Comparison of ENCODE assay signal across 11 mouse cellular contexts in the genomic region with DNA sequence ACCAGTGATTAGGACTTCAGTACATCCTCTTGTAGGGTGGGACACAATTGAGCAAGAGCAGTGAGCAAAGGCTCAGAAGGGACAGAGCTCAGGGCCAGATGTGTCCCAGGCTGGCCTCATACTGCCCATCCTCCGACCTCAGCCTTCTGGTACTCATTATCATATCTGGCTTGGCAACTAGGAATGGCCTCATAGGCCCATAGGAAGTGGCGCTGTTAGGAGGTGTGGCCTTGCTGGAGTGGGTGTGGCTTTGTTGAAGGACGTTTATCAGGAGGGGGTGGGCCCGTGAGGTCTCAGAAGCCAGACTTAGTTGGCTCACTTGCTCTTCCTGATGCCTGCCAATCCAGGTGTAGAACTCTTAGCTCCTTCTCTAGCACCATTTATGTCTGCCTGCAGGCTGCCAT. TPM values are rescaled to one million over a fixed set of nuclear protein-coding genes. Genes with fewer than 3 reads are reported as not detected.
DNase-seq lines count a peak whose midpoint lies in the region; ATAC-seq and TF ChIP-seq lines count a peak whose summit lies in the region.
"Had no signal": no experiment of that assay in that cellular context is flagged by ENCODE, and none has a peak within 500 bp of the region (broad histone marks: within the 10 kb centered on the region; RNA-seq: fewer than 3 reads in every experiment).

No protein-coding gene starts in this region.

- no peak overlapping the region for H3K27ac ChIP-seq in liver, embryonic 13.5 days
- peak overlapping the region; percentile 100 for H3K27ac ChIP-seq in small intestine, adult 2 months (ENCODE audit: insufficient read depth, low read depth, low read length)
- no peak overlapping the region for H3K27ac ChIP-seq in midbrain, embryonic 14.5 days (replicated peaks; ENCODE audit: low read depth, low read length)
- H3K27ac ChIP-seq: forebrain, embryonic 12.5 days; hindbrain, embryonic 15.5 days; stomach, embryonic 15.5 days had no signal

- H3K4me3 ChIP-seq in liver, embryonic 13.5 days (replicated peaks), result no peak overlapping the region
- H3K4me3 ChIP-seq in small intestine, adult 2 months (ENCODE audit: low read depth, low read length), result no peak overlapping the region; the same call in 1 of the 2 replicates
- no peak overlapping the region for H3K4me3 ChIP-seq in midbrain, embryonic 14.5 days (replicated peaks; ENCODE audit: low read depth, low read length)
- H3K4me3 ChIP-seq: forebrain, embryonic 12.5 days; hindbrain, embryonic 15.5 days; stomach, embryonic 15.5 days had no signal

- H3K27me3 ChIP-seq in liver, embryonic 13.5 days, result no peaks in the 10 kb centered on the region
- no peaks in the 10 kb centered on the region for H3K27me3 ChIP-seq in small intestine, adult 2 months (ENCODE audit: control insufficient read depth, insufficient read depth, low read length)
- no peaks in the 10 kb centered on the region for H3K27me3 ChIP-seq in midbrain, embryonic 14.5 days (ENCODE audit: control insufficient read depth, insufficient read depth, low read length)
- H3K27me3 ChIP-seq: forebrain, embryonic 12.5 days; hindbrain, embryonic 15.5 days; stomach, embryonic 15.5 days had no signal

- peaks cover 13% of the 10 kb centered on the region for H3K4me1 ChIP-seq in liver, embryonic 13.5 days (replicated peaks)
- peaks cover 26% of the 10 kb centered on the region; the same call in 1 of the 2 replicates for H3K4me1 ChIP-seq in small intestine, adult 2 months (ENCODE audit: control insufficient read depth, insufficient read depth, insufficient read length, low read length)
- no peaks in the 10 kb centered on the region for H3K4me1 ChIP-seq in midbrain, embryonic 14.5 days (ENCODE audit: control insufficient read depth, insufficient read depth, low read length)
- H3K4me1 ChIP-seq: forebrain, embryonic 12.5 days; hindbrain, embryonic 15.5 days; stomach, embryonic 15.5 days had no signal

- TF ChIP-seq CTCF in small intestine, adult 2 months (IDR thresholded peaks at IDR 0.05; ENCODE audit: extremely low read depth, insufficient read length, insufficient replicate concordance, low read depth, low read length), result no peak

- H3K9ac ChIP-seq in liver, embryonic 13.5 days, result no peak overlapping the region
- no peak overlapping the region for H3K9ac ChIP-seq in midbrain, embryonic 14.5 days (replicated peaks; ENCODE audit: low read length)
- H3K9ac ChIP-seq: forebrain, embryonic 12.5 days; hindbrain, embryonic 15.5 days; stomach, embryonic 15.5 days had no signal

- peak; percentile 92 for TF ChIP-seq POLR2A in small intestine, adult 2 months (IDR thresholded peaks at IDR 0.05; ENCODE audit: low read depth, low read length)

- intact Hi-C loops in heart, postnatal 10 days (cut with DNase I), result no loop called here

- peaks cover 4% of the 10 kb centered on the region; the same call in 1 of the 2 replicates for H3K9me3 ChIP-seq in liver, embryonic 13.5 days (replicated peaks)
- H3K9me3 ChIP-seq in midbrain, embryonic 14.5 days (ENCODE audit: control insufficient read depth, low read length), result no peaks in the 10 kb centered on the region
- H3K9me3 ChIP-seq: forebrain, embryonic 12.5 days; hindbrain, embryonic 15.5 days; stomach, embryonic 15.5 days had no signal

- WGBS in liver, embryonic 13.5 days (ENCODE audit: insufficient replicate concordance), result 7% methylated on average over 4 of the region's 4 CpGs
- 11% methylated on average over 4 of the region's 4 CpGs for WGBS in small intestine, adult 2 months
- WGBS in midbrain, embryonic 14.5 days, result 19% methylated on average over 4 of the region's 4 CpGs

- no peaks in the 10 kb centered on the region for H3K36me3 ChIP-seq in liver, embryonic 13.5 days
- no peaks in the 10 kb centered on the region for H3K36me3 ChIP-seq in small intestine, adult 2 months (ENCODE audit: control insufficient read depth, insufficient read depth, low read length)
- H3K36me3 ChIP-seq in midbrain, embryonic 14.5 days (ENCODE audit: control insufficient read depth, insufficient read depth, low read length), result no peaks in the 10 kb centered on the region
- H3K36me3 ChIP-seq: forebrain, embryonic 12.5 days; hindbrain, embryonic 15.5 days; stomach, embryonic 15.5 days had no signal

- peak; percentile 60 for ATAC-seq in liver, embryonic 13.5 days (ENCODE audit: low read depth)
- ATAC-seq in cerebellum, adult (ENCODE audit: insufficient number of reproducible peaks, low FRiP score, low TSS enrichment), result no peak
- no peak for ATAC-seq in midbrain, embryonic 14.5 days (ENCODE audit: low FRiP score, low TSS enrichment)

- no peak overlapping the region for H3K4me2 ChIP-seq in liver, embryonic 13.5 days
- H3K4me2 ChIP-seq in midbrain, embryonic 14.5 days (ENCODE audit: low read length), result no peak overlapping the region
- H3K4me2 ChIP-seq: forebrain, embryonic 12.5 days; hindbrain, embryonic 15.5 days; stomach, embryonic 15.5 days had no signal

- peak; percentile 94 for DNase-seq in heart, adult 11 months
- DNase-seq in heart, postnatal 10 days, result no peak
- DNase-seq in adipocyte (ENCODE audit: low spot score), result peak; percentile 60
- peak; percentile 57 for DNase-seq in liver, embryonic 13.5 days
- DNase-seq in cerebellum, adult 11 months, result no peak
- no peak for DNase-seq in midbrain, embryonic 14.5 days

RNA-seq across cellular contexts. Expression of a gene that starts 18.3 kb away (rescaled TPM):
- total RNA-seq in heart, postnatal 10 days (2021), result 1 to 10 TPM; 3.5 to 6.6 TPM
- 0.55 and 0.61 TPM in 2 replicates for polyA plus RNA-seq in liver, embryonic 13.5 days (2015; fragmentation: Nextera tagmentation; extraction: Ambion mirVana)
- 3.2 and 6.3 TPM in 2 replicates for polyA plus RNA-seq in small intestine, adult 2 months (2012; rRNA removed)
- 0.28 and 0.30 TPM in 2 replicates for polyA plus RNA-seq in midbrain, embryonic 14.5 days (2014; fragmentation: Nextera tagmentation; extraction: Ambion mirVana)

Comparison
In these comparisons a context has a peak if more than half of its experiments do, and no peak if none do; other contexts are left out.
1. DNase-seq: peak in heart, adult 11 months (single experiment), adipocyte (single experiment) and liver, embryonic 13.5 days (single experiment); none in heart, postnatal 10 days (0 of 2), cerebellum, adult 11 months (single experiment) and midbrain, embryonic 14.5 days (single experiment).